Mouse (Mus musculus): ENCODE results near the gene Golga5. TPM values are rescaled to one million over a fixed set of nuclear protein-coding genes. Genes with fewer than 3 reads are reported as not detected.

The Golga5 gene
- polyA plus RNA-seq, 1 experiment from 2014 or later: 39.3 TPM

DNA sequence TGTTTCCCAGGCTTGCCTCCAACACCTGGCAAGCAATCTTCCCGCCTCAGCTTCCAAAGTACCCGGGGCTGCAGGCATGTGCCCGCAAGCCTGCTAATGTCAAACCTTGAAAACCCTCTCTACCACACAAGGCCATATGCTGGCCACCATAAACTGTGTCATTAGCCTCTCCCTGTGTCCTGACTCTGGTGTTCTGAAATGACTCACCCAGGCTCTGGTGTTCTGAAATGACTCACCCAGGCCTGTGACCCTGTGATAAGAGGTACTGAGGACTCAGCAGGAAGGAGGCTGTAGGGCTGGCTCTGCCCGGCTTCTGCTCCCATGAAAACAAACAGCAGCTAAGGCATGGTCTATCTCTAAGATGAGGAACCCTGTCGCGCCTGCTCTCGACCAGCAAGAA lies 42.6 kb upstream of the Golga5 start:
- H3K27me3 ChIP-seq (ENCODE audit: control insufficient read depth, insufficient read depth, low read length): no peaks in the 10 kb centered on the region
- 94% methylated on average over 7 of the region's 7 CpGs for WGBS
- H3K9me3 ChIP-seq (ENCODE audit: control insufficient read depth, low read length): no peaks in the 10 kb centered on the region
- no peaks in the 10 kb centered on the region for H3K4me1 ChIP-seq (ENCODE audit: control insufficient read depth, insufficient read depth, low read length)
- no peak overlapping the region for H3K4me3 ChIP-seq (ENCODE audit: low read length)
- ATAC-seq (ENCODE audit: low FRiP score, low TSS enrichment): no peak
- H3K36me3 ChIP-seq (ENCODE audit: control insufficient read depth, insufficient read depth, low read length): peaks cover 3% of the 10 kb centered on the region; the same call in 1 of the 2 replicates
- H3K9ac ChIP-seq (ENCODE audit: low read depth, low read length): no peak overlapping the region
- H3K27ac ChIP-seq (ENCODE audit: low read depth, low read length): no peak overlapping the region
- no peak overlapping the region for H3K4me2 ChIP-seq (replicated peaks; ENCODE audit: low read depth, low read length)

DNA sequence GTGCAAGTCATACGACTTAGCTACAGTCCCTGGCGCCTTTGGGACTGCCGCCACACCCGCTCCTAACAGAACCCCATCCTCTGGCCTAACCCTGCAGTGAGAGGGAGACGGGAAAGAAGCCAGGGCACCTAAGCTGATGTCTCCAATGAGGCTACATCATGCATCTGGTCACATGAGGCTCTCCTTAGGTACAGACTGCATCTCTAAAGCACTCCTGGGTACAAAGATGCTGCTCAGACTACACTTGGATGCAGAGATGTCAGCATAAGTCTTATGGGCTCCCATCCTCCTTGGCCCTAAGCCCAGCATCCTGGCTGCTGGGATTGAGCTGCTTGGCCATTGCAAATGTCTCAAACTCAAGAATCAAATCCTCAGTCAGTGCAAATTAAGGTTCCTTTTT lies 39.3 kb upstream of the Golga5 start:
- H3K36me3 ChIP-seq (ENCODE audit: control insufficient read depth, insufficient read depth, low read length): peaks cover 3% of the 10 kb centered on the region; the same call in 1 of the 2 replicates
- H3K4me1 ChIP-seq (ENCODE audit: control insufficient read depth, insufficient read depth, low read length): no peaks in the 10 kb centered on the region
- no peak overlapping the region for H3K9ac ChIP-seq (ENCODE audit: low read depth, low read length)
- no peak for ATAC-seq (ENCODE audit: low FRiP score, low TSS enrichment)
- H3K4me3 ChIP-seq (ENCODE audit: low read length): no peak overlapping the region
- no peak overlapping the region for H3K27ac ChIP-seq (ENCODE audit: low read depth, low read length)
- no peak overlapping the region for H3K4me2 ChIP-seq (replicated peaks; ENCODE audit: low read depth, low read length)
- H3K9me3 ChIP-seq (ENCODE audit: control insufficient read depth, low read length): no peaks in the 10 kb centered on the region
- 93% methylated on average over 5 of the region's 5 CpGs for WGBS
- no peaks in the 10 kb centered on the region for H3K27me3 ChIP-seq (ENCODE audit: control insufficient read depth, insufficient read depth, low read length)

GRCm38 (mm10) chr12:102430228-102430627 lies 38.7 kb upstream of the Golga5 start:
- WGBS: 72% methylated on average over 4 of the region's 4 CpGs
- no peak overlapping the region for H3K4me2 ChIP-seq (replicated peaks; ENCODE audit: low read depth, low read length)
- H3K4me3 ChIP-seq (ENCODE audit: low read length): no peak overlapping the region
- no peak overlapping the region for H3K27ac ChIP-seq (ENCODE audit: low read depth, low read length)
- no peaks in the 10 kb centered on the region for H3K4me1 ChIP-seq (ENCODE audit: control insufficient read depth, insufficient read depth, low read length)
- no peak overlapping the region for H3K9ac ChIP-seq (ENCODE audit: low read depth, low read length)
- no peaks in the 10 kb centered on the region for H3K9me3 ChIP-seq (ENCODE audit: control insufficient read depth, low read length)
- H3K27me3 ChIP-seq (ENCODE audit: control insufficient read depth, insufficient read depth, low read length): no peaks in the 10 kb centered on the region
- peaks cover 3% of the 10 kb centered on the region; the same call in 1 of the 2 replicates for H3K36me3 ChIP-seq (ENCODE audit: control insufficient read depth, insufficient read depth, low read length)
- ATAC-seq (ENCODE audit: low FRiP score, low TSS enrichment): no peak

DNA sequence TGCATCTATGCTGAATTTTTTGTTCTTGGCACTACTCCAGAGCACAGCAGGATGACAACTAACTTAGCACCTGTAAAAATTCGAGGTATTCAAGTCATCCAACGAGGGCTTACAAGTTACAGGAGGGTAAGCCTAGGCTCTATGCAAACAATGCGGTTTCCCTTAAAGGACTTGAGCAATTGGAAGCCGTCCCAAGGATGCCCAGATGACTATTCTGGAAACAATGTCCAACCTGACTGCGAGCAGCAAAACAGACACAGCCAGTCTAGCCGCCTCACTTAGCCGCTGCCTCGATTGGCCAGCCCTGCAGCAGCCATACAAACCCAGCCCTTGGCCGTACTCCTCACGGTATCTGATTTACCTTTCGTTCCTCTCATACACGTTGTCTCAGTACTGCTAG lies 36.7 kb upstream of the Golga5 start:
- Histone ChIP-seq H3K9ac (ENCODE audit: low read depth, low read length) (no peak overlapping the region), H3K36me3 (ENCODE audit: control insufficient read depth, insufficient read depth, low read length) (no peaks in the 10 kb centered on the region), H3K4me2 (replicated peaks; ENCODE audit: low read depth, low read length) (no peak overlapping the region), H3K27me3 (ENCODE audit: control insufficient read depth, insufficient read depth, low read length) (no peaks in the 10 kb centered on the region), H3K4me1 (ENCODE audit: control insufficient read depth, insufficient read depth, low read length) (no peaks in the 10 kb centered on the region), H3K4me3 (ENCODE audit: low read length) (no peak overlapping the region), H3K27ac (ENCODE audit: low read depth, low read length) (no peak overlapping the region), H3K9me3 (ENCODE audit: control insufficient read depth, low read length) (no peaks in the 10 kb centered on the region)
- 85% methylated on average over 12 of the region's 12 CpGs for WGBS
- no peak for ATAC-seq (ENCODE audit: low FRiP score, low TSS enrichment)

DNA sequence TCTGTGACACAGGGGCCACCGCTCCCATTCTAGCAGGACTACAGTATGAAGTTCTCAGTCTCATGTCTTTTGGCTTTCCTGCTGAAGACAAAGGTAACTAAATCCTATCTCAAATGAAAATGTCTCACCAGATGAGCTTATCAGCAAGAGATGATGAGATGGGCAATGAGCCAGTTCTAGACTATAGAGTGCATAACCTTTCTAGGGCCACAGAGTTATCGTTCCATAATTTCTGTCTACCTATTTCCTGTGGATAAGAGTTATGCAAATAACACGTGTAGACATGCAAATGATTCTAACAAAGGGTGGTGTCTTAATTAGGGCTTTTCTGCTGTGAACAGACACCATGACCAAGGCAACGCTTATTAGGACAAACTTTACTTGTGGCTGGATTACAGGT lies 34.8 kb upstream of the Golga5 start:
- ATAC-seq (ENCODE audit: low FRiP score, low TSS enrichment): no peak
- no peak overlapping the region for H3K9ac ChIP-seq (ENCODE audit: low read depth, low read length)
- H3K27ac ChIP-seq (ENCODE audit: low read depth, low read length): no peak overlapping the region
- peaks cover 5% of the 10 kb centered on the region; the same call in 1 of the 2 replicates for H3K4me1 ChIP-seq (ENCODE audit: control insufficient read depth, insufficient read depth, low read length)
- H3K9me3 ChIP-seq (ENCODE audit: control insufficient read depth, low read length): no peaks in the 10 kb centered on the region
- H3K4me2 ChIP-seq (replicated peaks; ENCODE audit: low read depth, low read length): no peak overlapping the region
- WGBS: 94% methylated on average over 4 of the region's 4 CpGs
- no peaks in the 10 kb centered on the region for H3K36me3 ChIP-seq (ENCODE audit: control insufficient read depth, insufficient read depth, low read length)
- no peak overlapping the region for H3K4me3 ChIP-seq (ENCODE audit: low read length)
- no peaks in the 10 kb centered on the region for H3K27me3 ChIP-seq (ENCODE audit: control insufficient read depth, insufficient read depth, low read length)

DNA sequence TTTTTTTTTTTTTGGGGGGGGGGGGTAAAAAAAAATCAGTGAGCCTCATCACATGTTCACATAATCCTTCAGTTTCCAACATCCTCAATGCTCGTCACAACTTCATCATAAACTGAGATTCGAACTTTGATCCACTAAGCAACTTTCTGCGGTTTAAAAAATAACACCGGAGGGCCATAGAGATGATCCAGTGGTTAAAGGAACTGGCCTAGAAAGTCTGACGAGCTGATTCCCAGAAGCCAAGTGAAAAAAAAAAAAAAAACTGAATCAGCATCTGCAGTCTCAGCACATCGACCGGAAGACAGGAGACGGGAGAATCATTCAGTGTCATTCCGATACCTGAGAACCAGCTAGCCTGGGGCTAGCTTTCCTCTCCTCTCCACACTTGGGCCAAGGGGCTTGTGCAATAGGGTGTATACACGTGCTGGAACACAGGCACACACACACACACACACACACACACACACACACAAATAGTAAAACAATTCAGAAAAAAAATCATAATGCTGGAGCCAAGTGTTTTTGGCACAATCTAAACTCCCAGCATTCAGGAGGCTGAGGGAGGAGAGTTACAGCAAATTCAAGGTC lies 31.9 kb upstream of the Golga5 start:
- H3K27ac ChIP-seq (ENCODE audit: low read depth, low read length): no peak overlapping the region
- H3K4me2 ChIP-seq (replicated peaks; ENCODE audit: low read depth, low read length): no peak overlapping the region
- 59% methylated on average over 10 of the region's 10 CpGs for WGBS

GRCm38 (mm10) chr12:102437952-102438351 lies 31.0 kb upstream of the Golga5 start:
- no peak overlapping the region for H3K4me2 ChIP-seq (replicated peaks; ENCODE audit: low read depth, low read length)
- no peaks in the 10 kb centered on the region for H3K27me3 ChIP-seq (ENCODE audit: control insufficient read depth, insufficient read depth, low read length)
- no peak overlapping the region; the same call in 1 of the 2 replicates for H3K4me3 ChIP-seq (ENCODE audit: low read length)
- no peaks in the 10 kb centered on the region for H3K9me3 ChIP-seq (ENCODE audit: control insufficient read depth, low read length)
- whole genome bisulfite sequencing: 73% methylated on average over 5 of the region's 5 CpGs
- no peak overlapping the region for H3K27ac ChIP-seq (ENCODE audit: low read depth, low read length)
- ATAC-seq (ENCODE audit: low FRiP score, low TSS enrichment): no peak
- no peaks in the 10 kb centered on the region for H3K36me3 ChIP-seq (ENCODE audit: control insufficient read depth, insufficient read depth, low read length)
- H3K4me1 ChIP-seq (ENCODE audit: control insufficient read depth, insufficient read depth, low read length): peaks cover 11% of the 10 kb centered on the region
- H3K9ac ChIP-seq (ENCODE audit: low read depth, low read length): no peak overlapping the region

More for the DNA sequence above, 31.9 kb upstream of the Golga5 start:
- H3K4me3 ChIP-seq (ENCODE audit: low read length): no peak overlapping the region
- no peaks in the 10 kb centered on the region for H3K36me3 ChIP-seq (ENCODE audit: control insufficient read depth, insufficient read depth, low read length)
- no peak for ATAC-seq (ENCODE audit: low FRiP score, low TSS enrichment)
- H3K27me3 ChIP-seq (ENCODE audit: control insufficient read depth, insufficient read depth, low read length): no peaks in the 10 kb centered on the region
- no peaks in the 10 kb centered on the region for H3K9me3 ChIP-seq (ENCODE audit: control insufficient read depth, low read length)
- peaks cover 11% of the 10 kb centered on the region for H3K4me1 ChIP-seq (ENCODE audit: control insufficient read depth, insufficient read depth, low read length)
- H3K9ac ChIP-seq (ENCODE audit: low read depth, low read length): no peak overlapping the region

DNA sequence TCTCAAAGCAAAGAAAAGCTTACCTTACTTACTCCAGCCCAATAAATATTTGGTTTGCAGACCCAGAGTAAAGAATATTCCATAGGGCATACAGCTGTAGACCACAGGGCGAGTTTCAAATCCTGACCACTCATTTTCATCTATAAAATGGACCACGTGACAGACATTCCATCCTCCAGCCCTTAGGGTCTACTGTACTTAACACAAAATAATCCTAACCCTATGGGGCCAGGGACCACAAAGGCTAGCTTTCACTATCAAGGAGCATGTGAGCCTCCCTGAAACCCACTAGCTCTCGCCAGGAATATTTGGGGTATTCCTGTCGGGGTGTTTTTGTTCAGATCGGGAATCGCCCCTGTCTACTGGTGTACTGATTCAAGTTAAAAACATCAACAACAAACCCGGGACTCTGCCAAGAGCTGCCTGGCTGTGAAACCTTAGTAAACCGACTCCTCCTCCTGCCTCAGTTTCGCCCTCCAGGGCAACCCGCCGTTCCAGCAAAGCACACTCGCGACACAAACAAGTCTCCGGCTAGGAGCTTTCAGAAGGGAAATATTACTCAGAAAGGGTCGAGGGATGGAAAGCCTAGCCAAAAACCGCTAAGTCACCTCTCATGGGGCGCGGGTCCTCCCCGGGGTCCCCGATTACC lies 29.8 kb upstream of the Golga5 start:
- WGBS: 4% methylated on average over 20 of the region's 20 CpGs
- no peaks in the 10 kb centered on the region for H3K27me3 ChIP-seq (ENCODE audit: control insufficient read depth, insufficient read depth, low read length)
- no peaks in the 10 kb centered on the region for H3K36me3 ChIP-seq (ENCODE audit: control insufficient read depth, insufficient read depth, low read length)
- H3K9me3 ChIP-seq (ENCODE audit: control insufficient read depth, low read length): no peaks in the 10 kb centered on the region
- peaks cover 11% of the 10 kb centered on the region for H3K4me1 ChIP-seq (ENCODE audit: control insufficient read depth, insufficient read depth, low read length)
- peak overlapping the region; percentile 79 for H3K4me2 ChIP-seq (replicated peaks; ENCODE audit: low read depth, low read length)
- H3K9ac ChIP-seq (ENCODE audit: low read depth, low read length): peak overlapping the region; percentile 68
- peak overlapping the region; percentile 76 for H3K4me3 ChIP-seq (ENCODE audit: low read length)
- peak; percentile 26 for ATAC-seq (ENCODE audit: low FRiP score, low TSS enrichment)
- H3K27ac ChIP-seq (ENCODE audit: low read depth, low read length): no peak overlapping the region

DNA sequence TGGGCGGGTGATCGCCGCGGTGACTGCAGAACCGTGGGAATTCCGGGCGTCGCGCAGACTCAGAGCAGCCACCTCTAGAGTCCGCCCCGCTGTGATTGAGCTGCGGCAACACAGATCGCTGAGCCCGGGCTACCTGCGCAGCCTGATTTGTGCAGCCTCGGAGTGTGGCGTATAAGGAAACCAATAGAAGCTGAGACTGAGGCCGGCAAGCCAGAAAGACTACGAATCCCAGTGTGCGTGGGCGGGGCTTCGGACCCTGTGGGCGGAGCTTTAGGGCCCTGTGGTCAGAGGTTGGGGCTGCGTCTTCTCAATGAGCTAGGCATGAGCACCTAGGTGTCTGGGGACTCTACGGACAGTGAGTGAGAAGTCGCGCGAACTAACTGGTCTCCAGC lies 29.3 kb upstream of the Golga5 start, which contains the start of gene Lgmn:
Gene Lgmn (minus strand): TSS at position 182 of the 392 bp plus-strand sequence.
- no peaks in the 10 kb centered on the region for H3K27me3 ChIP-seq (ENCODE audit: control insufficient read depth, insufficient read depth, low read length)
- H3K9me3 ChIP-seq (ENCODE audit: control insufficient read depth, low read length): no peaks in the 10 kb centered on the region
- no peak within 1 kb of the TSS for H3K27ac ChIP-seq (ENCODE audit: low read depth, low read length)
- H3K36me3 ChIP-seq (ENCODE audit: control insufficient read depth, insufficient read depth, low read length): no peaks in the 10 kb centered on the region
- peak within 1 kb of the TSS; percentile 76 for H3K4me3 ChIP-seq (ENCODE audit: low read length)
- H3K9ac ChIP-seq (ENCODE audit: low read depth, low read length): peak within 1 kb of the TSS; percentile 68
- WGBS: under 1% methylated on average over 28 of the region's 28 CpGs
- peak; percentile 99 for ATAC-seq (ENCODE audit: low FRiP score, low TSS enrichment)
- H3K4me2 ChIP-seq (replicated peaks; ENCODE audit: low read depth, low read length): peak within 1 kb of the TSS; percentile 79
- H3K4me1 ChIP-seq (ENCODE audit: control insufficient read depth, insufficient read depth, low read length): peaks cover 11% of the 10 kb centered on the region
